Mouse (Mus musculus) heart, embryonic 15.5 days (tissue): ENCODE results near the gene Hist1h2bc. TPM values are rescaled to one million over a fixed set of nuclear protein-coding genes. Genes with fewer than 3 reads are reported as not detected.
"Not testable (repeated sequence)": the region's sequence is repeated elsewhere in the genome, so short reads cannot be mapped to it uniquely, and the experiment has no call there.

ENCODE experiments used
- ATAC-seq: fragments of 200-750 bp; cut with Nextera tagmentation; replicated peaks from 2 replicates; pipeline ENCODE4 v1.8.0; 2017; ENCODE audit warnings: low read depth, moderate TSS enrichment; ENCODE audit not compliant: insufficient number of reproducible peaks, insufficient read depth, low FRiP score
- H3K27ac ChIP-seq: fragments of 300-500 bp; sonication (generic); 2 replicates; pipeline ENCODE4 v1.5.1; 2015; ENCODE audit warnings: mild to moderate bottlenecking, inconsistent platforms
- H3K27me3 ChIP-seq: fragments of 300-500 bp; sonication (generic); 2 replicates; pipeline ENCODE4 v1.6.1; 2015; ENCODE audit warnings: inconsistent platforms
- H3K36me3 ChIP-seq: fragments of 300-500 bp; sonication (generic); 2 replicates; pipeline ENCODE4 v1.6.1; 2015; ENCODE audit warnings: mild to moderate bottlenecking, inconsistent platforms
- H3K4me1 ChIP-seq: fragments of 300-500 bp; sonication (generic); replicated peaks from 2 replicates; pipeline ENCODE4 v1.6.1; 2015; ENCODE audit warnings: inconsistent platforms
- H3K4me2 ChIP-seq: fragments of 300-500 bp; sonication (generic); 2 replicates; pipeline ENCODE4 v1.6.1; 2015; ENCODE audit warnings: inconsistent platforms, mild to moderate bottlenecking, moderate library complexity
- H3K4me3 ChIP-seq: fragments of 300-500 bp; sonication (generic); 2 replicates; pipeline ENCODE4 v1.5.1; 2015; ENCODE audit warnings: mild to moderate bottlenecking, inconsistent platforms
- H3K9ac ChIP-seq: fragments of 300-500 bp; sonication (generic); 2 replicates; pipeline ENCODE4 v1.6.1; 2015; ENCODE audit warnings: mild to moderate bottlenecking, inconsistent platforms
- H3K9me3 ChIP-seq: fragments of 300-500 bp; sonication (generic); replicated peaks from 2 replicates; pipeline ENCODE4 v1.6.1; 2016; ENCODE audit warnings: inconsistent platforms
- WGBS: fragments of 180-500 bp; shearing (Covaris S2); methylation state at CpG from one replicate; pipeline ENCODE4 v1.1.7; 2015; ENCODE audit warnings: mixed read lengths; 5-methylcytosine and 5-hydroxymethylcytosine counted together
- polyA plus RNA-seq: library from polyadenylated mRNA; unstranded; fragments of >200 nt; fragmentation: Nextera tagmentation; extraction: Ambion mirVana; gene quantifications from 2 replicates; pipeline ENCODE4 v1.2.1, GENCODE M21; 2015

Gene Hist1h2bc
- polyA plus RNA-seq, 1 experiment from 2014 or later, result 51.8 TPM

- no peaks in the 10 kb centered on the region for H3K9me3 ChIP-seq
Observed at GRCm38 (mm10) chr13:23700786-23701520, 17.0 kb downstream of the Hist1h2bc start.

DNA sequence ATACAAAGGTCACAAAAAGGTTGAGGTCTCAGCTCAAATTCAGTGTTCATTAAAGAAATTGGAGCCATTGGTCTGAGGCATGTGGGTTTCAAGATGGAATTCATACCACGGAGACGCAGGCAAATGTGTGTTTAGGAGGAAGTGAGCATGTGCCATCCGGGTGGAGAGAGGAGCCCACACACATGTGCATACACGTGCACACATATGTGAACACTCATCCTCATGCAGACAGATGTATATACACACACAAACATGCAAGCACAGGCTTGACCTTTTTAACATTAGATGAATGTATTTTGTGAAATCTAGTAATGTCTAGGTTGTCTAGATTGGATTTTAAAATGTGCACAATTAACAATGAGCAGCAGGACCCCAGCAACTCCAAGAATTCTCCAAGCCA is 18.2 kb downstream of the Hist1h2bc start:
- Histone ChIP-seq H3K9ac (no peak overlapping the region), H3K4me2 (no peak overlapping the region), H3K4me3 (no peak overlapping the region), H3K4me1 (peaks cover 4% of the 10 kb centered on the region), H3K27ac (no peak overlapping the region), H3K27me3 (no peaks in the 10 kb centered on the region), H3K9me3 (no peaks in the 10 kb centered on the region), H3K36me3 (no peaks in the 10 kb centered on the region)
- WGBS, result 75% methylated on average over 4 of the region's 4 CpGs
- ATAC-seq, result no peak

More at GRCm38 (mm10) chr13:23700786-23701520, 17.0 kb downstream of the Hist1h2bc start:
- Histone ChIP-seq H3K36me3 (no peaks in the 10 kb centered on the region), H3K9ac (no peak overlapping the region), H3K27me3 (no peaks in the 10 kb centered on the region), H3K4me3 (no peak overlapping the region), H3K4me1 (peaks cover 7% of the 10 kb centered on the region), H3K4me2 (no peak overlapping the region), H3K27ac (no peak overlapping the region)
- 19% methylated on average over 8 of the region's 8 CpGs for WGBS
- peak; percentile 36; the same call in 1 of the 2 replicates for ATAC-seq

- H3K4me1 ChIP-seq, result not testable (repeated sequence)
Observed at GRCm38 (mm10) chr13:23702801-23703200, 18.8 kb downstream of the Hist1h2bc start.

GRCm38 (mm10) chr13:23705751-23706356 is 21.9 kb downstream of the Hist1h2bc start:
- H3K27me3 ChIP-seq, result no peaks in the 10 kb centered on the region
- no peak overlapping the region for H3K27ac ChIP-seq
- H3K9me3 ChIP-seq, result no peaks in the 10 kb centered on the region
- H3K36me3 ChIP-seq, result no peaks in the 10 kb centered on the region
- no peak overlapping the region for H3K9ac ChIP-seq
- 85% methylated on average over 7 of the region's 7 CpGs for WGBS
- H3K4me2 ChIP-seq, result no peak overlapping the region
- no peak for ATAC-seq
- peaks cover 18% of the 10 kb centered on the region for H3K4me1 ChIP-seq
- no peak overlapping the region for H3K4me3 ChIP-seq

More at GRCm38 (mm10) chr13:23702801-23703200, 18.8 kb downstream of the Hist1h2bc start:
- ATAC-seq, H3K4me3 ChIP-seq, H3K36me3 ChIP-seq, H3K27me3 ChIP-seq, H3K9me3 ChIP-seq, H3K27ac ChIP-seq, H3K9ac ChIP-seq, H3K4me2 ChIP-seq: not testable (repeated sequence)
- 77% methylated on average over 2 of the region's 2 CpGs for WGBS

GRCm38 (mm10) chr13:23706771-23707170 is 22.8 kb downstream of the Hist1h2bc start:
- Histone ChIP-seq H3K36me3 (no peaks in the 10 kb centered on the region), H3K9ac (no peak overlapping the region), H3K27me3 (no peaks in the 10 kb centered on the region), H3K4me2 (no peak overlapping the region), H3K4me1 (peaks cover 18% of the 10 kb centered on the region), H3K9me3 (no peaks in the 10 kb centered on the region), H3K27ac (no peak overlapping the region), H3K4me3 (no peak overlapping the region)
- ATAC-seq, result no peak
- 91% methylated on average over 12 of the region's 12 CpGs for WGBS

- Histone ChIP-seq H3K9ac (no peak overlapping the region), H3K4me3 (no peak overlapping the region), H3K27me3 (no peaks in the 10 kb centered on the region), H3K9me3 (no peaks in the 10 kb centered on the region), H3K27ac (no peak overlapping the region), H3K4me1 (peaks cover 18% of the 10 kb centered on the region), H3K4me2 (no peak overlapping the region), H3K36me3 (no peaks in the 10 kb centered on the region)
- no peak for ATAC-seq
- 83% methylated on average over 4 of the region's 4 CpGs for WGBS
Observed at GRCm38 (mm10) chr13:23708041-23708440, 24.0 kb downstream of the Hist1h2bc start.

DNA sequence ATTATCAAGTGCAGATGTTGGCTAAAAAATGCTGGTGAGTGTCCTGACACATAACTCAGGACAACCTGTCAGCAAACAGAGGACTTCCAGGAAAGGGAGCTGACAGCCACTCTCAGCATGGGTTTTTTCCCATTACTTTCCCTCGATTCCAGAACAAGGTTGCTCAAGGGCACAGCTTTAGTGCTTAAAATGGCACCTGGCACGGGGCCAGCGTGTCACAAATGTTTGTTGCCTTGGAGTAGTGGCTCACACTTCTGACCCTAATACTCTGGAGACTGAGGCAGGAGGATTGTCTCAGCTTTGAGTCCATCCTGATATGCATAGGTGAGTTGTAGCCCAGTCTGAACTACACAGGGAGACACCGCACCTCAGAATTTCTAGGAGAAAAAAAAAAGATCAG is 24.7 kb downstream of the Hist1h2bc start:
- Histone ChIP-seq H3K4me3 (no peak overlapping the region), H3K4me2 (no peak overlapping the region), H3K27ac (no peak overlapping the region)

DNA sequence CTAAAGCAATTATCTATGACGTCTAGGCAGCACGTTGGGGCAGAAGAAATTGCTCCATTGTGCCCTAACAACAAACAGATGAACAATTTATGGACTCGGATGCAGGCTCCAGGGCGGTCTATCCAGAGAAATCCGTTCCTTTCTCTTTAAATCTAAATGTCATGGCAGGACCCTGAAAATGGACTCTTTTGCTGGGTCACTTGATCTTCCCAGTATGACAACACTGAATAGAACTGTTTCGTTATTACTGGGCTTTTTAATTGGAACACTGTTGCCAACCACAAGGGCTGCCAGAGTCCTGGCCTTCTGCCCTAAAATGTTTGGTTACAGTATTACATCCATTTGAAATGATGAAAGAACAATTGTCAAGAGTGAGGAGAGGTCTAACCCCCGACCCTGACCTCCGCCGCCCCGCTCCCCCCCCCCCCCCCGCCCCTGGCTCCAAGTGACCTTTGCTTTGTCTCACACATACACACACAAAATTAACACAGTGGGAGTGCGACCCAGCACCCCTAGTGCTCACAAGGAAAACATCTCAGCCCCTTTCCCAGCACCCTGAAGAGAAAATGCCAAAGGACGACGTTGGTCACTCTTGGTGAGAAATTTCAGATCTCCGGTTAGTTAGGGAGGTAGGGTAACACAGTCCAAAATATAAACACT is 25.8 kb downstream of the Hist1h2bc start:
- H3K4me3 ChIP-seq, result peak overlapping the region; percentile 56
- no peaks in the 10 kb centered on the region for H3K9me3 ChIP-seq
- peak overlapping the region; percentile 56 for H3K9ac ChIP-seq
- peak overlapping the region; percentile 17 for H3K27ac ChIP-seq
- H3K4me2 ChIP-seq, result peak overlapping the region; percentile 87
- H3K27me3 ChIP-seq, result no peaks in the 10 kb centered on the region
- WGBS, result 38% methylated on average over 15 of the region's 15 CpGs
- no peaks in the 10 kb centered on the region for H3K36me3 ChIP-seq
- ATAC-seq, result no peak
- peaks cover 18% of the 10 kb centered on the region for H3K4me1 ChIP-seq

More for the DNA sequence above, 24.7 kb downstream of the Hist1h2bc start:
- Histone ChIP-seq H3K27me3 (no peaks in the 10 kb centered on the region), H3K36me3 (no peaks in the 10 kb centered on the region), H3K9me3 (no peaks in the 10 kb centered on the region), H3K9ac (no peak overlapping the region), H3K4me1 (peaks cover 18% of the 10 kb centered on the region)
- ATAC-seq, result no peak
- WGBS, result 48% methylated on average over 4 of the region's 4 CpGs

GRCm38 (mm10) chr13:23710374-23711089 is 26.5 kb downstream of the Hist1h2bc start, which contains the start of gene Hfe:
Gene Hfe (minus strand): TSS chr13:23710854.
- Histone ChIP-seq H3K4me1 (peaks cover 18% of the 10 kb centered on the region), H3K27me3 (no peaks in the 10 kb centered on the region), H3K4me3 (peak within 1 kb of the TSS; percentile 56), H3K9me3 (no peaks in the 10 kb centered on the region), H3K27ac (peak within 1 kb of the TSS; percentile 17), H3K36me3 (no peaks in the 10 kb centered on the region), H3K4me2 (peak within 1 kb of the TSS; percentile 87), H3K9ac (peak within 1 kb of the TSS; percentile 56)
- WGBS, result 1% methylated on average over 17 of the region's 17 CpGs
- ATAC-seq, result peak; percentile 47

DNA sequence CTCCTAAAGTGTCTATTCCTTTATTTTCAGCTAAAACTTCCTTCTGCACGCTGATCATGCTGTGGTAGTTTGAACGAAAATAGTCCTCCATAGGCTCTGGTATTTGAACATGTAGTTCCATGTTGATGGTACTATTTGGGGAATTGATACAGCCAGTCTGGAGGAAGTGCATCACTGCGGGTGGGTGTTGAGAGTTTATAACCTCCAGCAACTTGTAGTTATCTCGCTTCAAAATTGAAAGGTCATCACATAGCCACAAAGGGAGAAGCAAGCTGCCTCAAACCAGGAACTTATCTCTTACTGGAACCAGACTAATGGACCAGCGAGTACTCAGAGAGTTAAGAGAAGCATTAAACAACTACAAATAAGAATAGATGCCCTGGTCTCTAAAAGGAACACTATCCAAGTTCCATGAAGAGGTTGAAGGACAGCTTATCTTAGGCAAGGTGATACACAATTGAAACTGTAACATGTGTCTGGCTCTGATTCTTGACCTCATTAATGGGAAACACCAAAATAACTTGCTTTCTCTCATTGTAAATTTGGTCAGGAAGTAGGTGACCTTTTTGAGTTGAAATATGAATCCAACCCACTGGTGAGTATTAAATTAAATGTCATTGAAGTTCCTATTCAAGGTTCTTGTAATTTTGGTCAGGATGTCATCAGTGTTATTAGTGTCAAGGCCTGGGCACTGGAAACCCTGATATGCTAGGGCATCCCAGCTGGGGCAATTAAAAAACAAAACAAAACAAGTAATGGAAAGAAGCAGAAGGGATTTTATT is 32.5 kb downstream of the Hist1h2bc start:
- no peak overlapping the region for H3K4me2 ChIP-seq
- H3K4me3 ChIP-seq, result no peak overlapping the region
- 48% methylated on average over 5 of the region's 5 CpGs for WGBS
- H3K9me3 ChIP-seq, result no peaks in the 10 kb centered on the region
- H3K27me3 ChIP-seq, result no peaks in the 10 kb centered on the region
- H3K9ac ChIP-seq, result no peak overlapping the region
- no peak for ATAC-seq
- no peaks in the 10 kb centered on the region for H3K36me3 ChIP-seq
- H3K4me1 ChIP-seq, result peaks cover 4% of the 10 kb centered on the region; the same call in 1 of the 2 replicates
- no peak overlapping the region for H3K27ac ChIP-seq
